Mouse (Mus musculus) cortical plate, adult 2 months (tissue): ENCODE measurements around the gene Spata2.

Source experiments
- CTCF ChIP-seq: fragments of 200-500 bp; IDR thresholded peaks from 2 replicates; pipeline ENCODE4 v1.5.1; 2011; ENCODE audit warnings: mild to moderate bottlenecking, control low read depth, low read length; ENCODE audit not compliant: insufficient read depth; ENCODE audit errors: extremely low read depth
- POLR2A ChIP-seq: fragments of 200-500 bp; IDR thresholded peaks from 2 replicates; pipeline ENCODE4 v1.6.1; 2011; ENCODE audit warnings: mild to moderate bottlenecking, low read length, control low read depth; ENCODE audit not compliant: insufficient read depth; ENCODE audit errors: extremely low read depth

GRCm38 (mm10) chr2:167510485-167510884 lies 17.8 kb upstream of the Spata2 start:
- TF ChIP-seq CTCF = no peak
- no peak for TF ChIP-seq POLR2A
